Mouse (Mus musculus): Measurements from ENCODE around the gene Ankrd13b. TPM values are rescaled to one million over a fixed set of nuclear protein-coding genes. Genes with fewer than 3 reads are reported as not detected.

Ankrd13b gene
- polyA plus RNA-seq (2012; rRNA removed), result 16.4 and 19.9 TPM in 2 replicates

DNA sequence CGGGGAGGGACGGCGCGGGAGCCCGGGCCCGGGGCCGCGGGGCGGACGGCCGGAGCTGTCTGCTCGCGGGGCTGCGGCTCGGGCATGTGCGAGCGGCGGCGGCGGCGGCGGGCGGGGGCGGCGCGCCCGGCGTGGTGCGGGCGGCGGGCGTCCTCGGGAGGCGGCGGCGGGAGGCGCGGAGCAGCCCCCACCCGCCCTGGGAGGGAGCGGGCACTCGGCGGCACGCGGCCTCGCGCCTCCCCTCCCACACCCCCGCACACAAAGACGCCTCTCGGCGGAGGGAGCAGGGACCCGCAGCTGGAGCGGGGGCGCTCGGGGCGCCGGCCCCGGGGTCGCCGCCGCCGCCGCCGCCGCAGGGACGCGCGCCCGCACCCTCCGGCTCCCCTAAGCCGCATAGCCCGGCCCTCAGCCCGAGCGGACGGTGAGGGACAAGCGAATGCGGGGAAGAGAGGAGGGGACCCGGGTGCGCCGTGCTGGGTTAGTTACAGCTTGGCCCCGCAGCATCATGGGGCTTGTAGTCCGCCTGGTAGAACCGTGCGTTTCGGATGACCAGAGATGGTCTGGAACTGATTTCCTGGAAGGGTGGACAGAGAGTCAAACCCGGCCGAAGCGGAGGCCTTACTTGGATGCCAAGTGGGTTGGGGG lies at the start of gene Ankrd13b:
Gene Ankrd13b (minus strand): TSS at position 88 of the 645 bp plus-strand sequence.

DNA sequence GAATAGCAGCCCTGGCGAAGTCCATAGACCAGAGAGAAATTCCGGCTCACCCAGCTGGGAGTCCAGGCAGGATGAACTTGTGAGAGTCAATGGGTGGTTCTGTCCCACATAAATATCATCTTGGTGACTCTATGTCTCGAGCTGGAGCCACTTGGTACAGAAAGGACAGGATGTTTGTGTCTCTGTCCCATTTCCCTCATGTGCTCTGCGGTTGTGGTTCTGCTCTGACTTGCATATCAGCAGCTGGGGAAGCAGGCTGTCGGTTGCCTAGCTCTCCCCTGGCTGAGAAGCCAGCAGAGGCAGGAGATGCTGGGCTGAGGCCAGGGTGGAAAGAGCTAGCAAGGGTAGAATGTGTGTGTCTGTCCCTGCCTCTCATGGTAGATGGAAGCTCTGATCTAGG lies 29.6 kb upstream of the Ankrd13b start, which contains the start of gene Gm10392:
Gene Gm10392 (minus strand): TSS at position 156 of the 400 bp plus-strand sequence.

DNA sequence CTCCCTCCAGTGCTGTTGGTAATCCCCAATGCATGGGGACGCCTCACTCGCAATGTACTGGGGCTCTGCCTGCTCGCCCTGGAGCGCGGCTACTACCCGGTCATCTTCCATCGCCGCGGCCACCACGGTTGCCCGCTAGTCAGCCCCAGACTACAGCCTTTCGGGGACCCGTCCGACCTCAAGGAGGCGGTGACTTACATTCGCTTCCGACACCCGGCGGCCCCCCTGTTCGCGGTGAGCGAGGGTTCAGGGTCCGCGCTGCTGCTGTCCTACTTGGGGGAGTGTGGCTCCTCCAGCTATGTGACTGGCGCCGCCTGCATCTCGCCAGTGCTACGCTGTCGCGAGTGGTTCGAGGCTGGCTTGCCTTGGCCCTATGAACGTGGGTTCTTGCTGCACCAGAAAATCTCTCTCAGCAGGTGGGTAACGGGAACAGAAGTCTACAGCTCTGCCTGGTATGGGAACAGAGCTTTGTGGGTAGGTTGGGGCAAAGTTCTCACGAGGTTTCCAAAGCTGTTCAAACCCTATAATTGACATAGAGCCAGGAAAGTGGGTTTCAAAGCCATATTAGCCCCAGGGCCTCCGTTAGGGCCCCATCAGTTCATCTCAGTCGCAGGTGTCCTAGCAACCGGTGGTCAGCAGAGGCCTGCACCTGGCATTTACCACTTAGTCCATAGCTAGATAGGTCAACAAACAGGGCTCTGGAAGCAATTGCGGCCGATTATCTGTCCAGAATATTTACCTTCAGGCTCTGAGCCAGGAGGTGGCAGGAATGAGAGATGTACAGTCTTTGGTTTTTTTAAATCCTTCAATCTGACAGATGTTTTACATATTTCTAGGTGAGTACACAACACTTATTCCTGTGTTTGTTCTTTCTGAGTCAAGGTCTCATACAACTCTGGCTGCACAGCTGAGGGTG lies 26.4 kb upstream of the Ankrd13b start, which contains the start of gene Trp53i13:
Gene Trp53i13 (minus strand): TSS at position 344 of the 916 bp plus-strand sequence.

DNA sequence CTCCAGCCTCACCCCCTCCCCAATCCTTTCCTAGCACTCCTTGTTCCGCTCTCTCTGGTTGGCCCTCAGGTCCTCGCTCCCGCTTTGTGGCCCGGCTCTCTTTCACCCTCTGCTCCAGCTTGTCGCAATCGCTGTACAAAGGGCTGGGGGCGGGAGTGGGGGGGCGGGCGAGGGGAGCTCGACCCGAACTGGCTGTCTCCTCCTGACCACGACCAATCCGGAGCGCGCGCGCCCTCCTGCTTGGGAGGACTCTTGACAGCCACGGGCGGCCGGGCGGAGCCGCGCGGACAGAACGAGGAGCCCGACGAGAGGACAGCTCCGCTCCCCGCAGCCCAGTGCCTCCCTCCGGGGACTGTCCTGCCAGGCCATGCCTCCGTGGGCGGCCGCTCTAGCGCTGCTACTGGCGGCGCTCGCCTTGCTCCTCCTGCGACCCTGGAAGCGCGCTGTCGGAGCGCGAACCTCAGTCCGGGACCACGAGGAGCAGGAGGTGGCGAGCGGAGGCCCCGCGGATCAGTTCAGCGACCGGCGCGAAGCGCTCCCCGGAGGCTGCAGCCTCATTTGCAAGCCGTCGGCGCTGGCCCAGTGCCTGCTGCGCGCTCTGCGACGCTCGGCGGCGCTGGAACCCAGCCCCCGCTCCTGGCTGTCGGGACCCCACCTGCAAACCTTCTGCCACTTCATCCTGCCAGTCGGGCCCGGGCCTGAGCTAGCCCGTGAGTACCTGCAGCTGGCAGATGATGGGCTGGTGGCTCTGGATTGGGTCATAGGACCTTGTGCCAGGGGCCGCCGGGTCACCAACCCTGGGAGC lies 25.6 kb upstream of the Ankrd13b start, which contains the start of gene Abhd15:
Gene Abhd15 (plus strand): TSS at position 290 of the 805 bp plus-strand sequence.

DNA sequence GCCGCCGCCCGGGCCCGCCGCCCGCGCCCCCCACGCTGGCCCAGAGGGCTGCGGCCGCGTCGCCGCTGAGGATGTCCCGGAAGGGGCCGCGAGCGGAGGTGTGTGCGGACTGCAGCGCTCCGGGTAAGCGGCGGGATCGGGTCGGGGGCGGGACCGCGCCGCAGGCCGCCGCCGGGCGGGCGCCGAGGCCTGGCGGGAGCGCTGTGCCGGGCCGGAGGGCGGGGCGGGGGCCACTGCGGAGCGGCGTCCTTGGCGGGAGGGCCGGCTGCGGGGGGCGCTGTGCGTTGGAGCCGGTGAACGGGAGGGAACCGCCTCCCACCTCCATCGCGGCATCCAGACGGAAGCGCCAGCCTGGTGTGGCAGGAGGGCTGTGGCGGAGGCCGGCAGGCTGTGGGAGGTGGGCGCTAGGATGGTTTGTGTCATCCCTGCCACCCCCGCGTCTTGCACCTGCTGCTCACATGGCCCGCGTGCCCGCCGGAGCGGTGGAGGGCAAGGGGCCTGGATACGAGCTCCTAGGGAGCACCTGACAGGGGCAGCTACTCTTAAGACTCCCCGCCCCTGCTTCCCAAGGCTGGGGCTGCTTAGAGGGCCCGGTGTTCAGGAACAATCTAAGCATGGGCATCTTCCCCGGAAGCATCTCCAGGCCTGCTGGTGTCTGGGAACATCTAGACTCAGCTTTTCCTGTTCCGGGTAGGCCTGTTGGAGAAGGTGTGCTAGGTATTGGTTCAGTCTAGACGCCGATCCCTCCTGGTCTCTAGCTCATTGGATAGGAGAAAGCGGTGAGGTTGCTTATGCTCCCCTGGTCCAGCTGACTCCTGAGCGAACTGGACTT lies 4.2 kb upstream of the Ankrd13b start, which contains the start of gene Git1:
Gene Git1 (plus strand): TSS at position 51 of the 832 bp plus-strand sequence.

DNA sequence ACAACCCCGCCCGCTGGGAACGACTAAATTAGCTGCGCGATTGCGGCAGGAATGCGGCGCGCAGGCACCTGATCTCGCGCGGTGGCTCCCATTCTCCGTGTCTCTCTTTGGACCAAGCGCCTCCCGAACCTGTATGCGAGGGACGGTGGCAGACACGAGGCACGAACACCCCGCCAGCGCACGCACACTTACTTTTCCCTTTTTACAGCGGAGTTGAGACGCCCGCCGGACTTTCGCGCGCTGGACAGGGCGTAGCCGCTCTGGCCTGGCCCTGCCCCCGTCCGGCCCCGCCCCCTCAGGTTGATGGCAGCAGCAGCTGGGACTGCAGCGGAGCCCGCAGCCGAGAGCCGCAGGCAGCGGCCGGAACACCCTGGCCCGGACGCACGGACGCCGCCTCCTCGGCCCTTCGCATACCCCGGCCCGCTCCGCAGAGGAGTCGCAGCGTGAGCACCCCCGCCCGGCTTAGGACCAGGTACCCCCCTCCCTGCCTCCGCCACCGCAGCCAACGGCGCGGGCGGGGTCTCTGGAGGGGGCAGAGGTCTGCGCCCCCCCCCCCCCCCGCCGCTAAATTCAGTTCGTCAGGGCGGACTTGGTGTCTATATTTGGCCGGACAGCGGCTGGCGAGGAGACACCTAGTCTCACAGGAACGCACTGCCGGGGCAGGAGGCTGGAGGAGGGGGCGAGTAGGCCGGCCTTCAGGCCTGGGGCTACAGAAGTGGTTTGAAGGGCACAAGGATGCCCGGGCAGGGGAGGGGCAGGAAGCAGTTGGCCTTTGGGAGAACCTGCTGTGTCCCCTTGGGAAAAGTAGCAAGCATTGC lies 27.0 kb downstream of the Ankrd13b start, which contains the start of gene Coro6:
Gene Coro6 (plus strand): TSS at position 129 of the 818 bp plus-strand sequence.

Other genes with a start within 250 kb of the Ankrd13b start
- 3.1 and 5.0 TPM in 2 replicates for gene Coro6, start 27.3 kb downstream of the Ankrd13b start, polyA plus RNA-seq (2012; rRNA removed)
- 39.0 and 39.7 TPM in 2 replicates for gene Git1, start 3.9 kb upstream of the Ankrd13b start, polyA plus RNA-seq (2012; rRNA removed)
- gene Abhd15, start 25.4 kb upstream of the Ankrd13b start, polyA plus RNA-seq (2012; rRNA removed), result 0.57 and 1.5 TPM in 2 replicates
- gene Trp53i13, start 26.3 kb upstream of the Ankrd13b start, polyA plus RNA-seq (2012; rRNA removed), result 13.9 and 21.6 TPM in 2 replicates
- gene Gm10392, start 29.5 kb upstream of the Ankrd13b start, polyA plus RNA-seq (2012; rRNA removed), result not detected in 2 replicates
- gene Taok1, start 118.1 kb upstream of the Ankrd13b start, polyA plus RNA-seq (2012; rRNA removed), result 0.57 and 0.80 TPM in 2 replicates
- gene Nufip2, start 196.5 kb upstream of the Ankrd13b start, polyA plus RNA-seq (2012; rRNA removed), result 3.7 and 4.9 TPM in 2 replicates
- gene Cryba1, start 235.6 kb upstream of the Ankrd13b start, polyA plus RNA-seq (2012; rRNA removed), result not detected in 2 replicates